Mouse (Mus musculus) thymus, postnatal 25 days (tissue): Measurements from ENCODE around the gene Gm28576.
"Not testable (repeated sequence)": the region's sequence is repeated elsewhere in the genome, so short reads cannot be mapped to it uniquely, and the experiment has no call there.

Experiments
- DNase-seq: peaks from one replicate; pipeline ENCODE4 v3.0.0; 2022

The Gm28576 gene

DNA sequence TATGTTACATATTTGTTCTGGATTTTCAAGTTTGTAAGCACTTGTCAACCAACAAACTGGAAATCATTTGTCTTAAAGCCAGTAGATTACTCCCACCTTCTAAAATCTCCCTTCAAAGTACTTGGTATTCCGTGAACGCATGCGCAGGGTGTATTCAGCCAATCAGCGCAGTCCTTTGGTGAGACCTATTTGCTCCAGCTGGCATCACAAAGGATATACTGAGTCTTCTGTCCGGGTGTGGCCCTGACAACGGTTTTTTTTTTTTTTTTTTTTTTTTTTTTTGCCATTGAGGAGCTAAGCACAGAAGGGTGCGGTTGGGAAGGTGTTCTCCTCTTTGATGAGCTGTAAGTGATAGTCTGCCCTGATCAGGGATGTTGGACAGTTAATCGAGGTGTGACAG lies at the start of gene Gm28576:
Gene Gm28576 (plus strand): TSS at position 301 of the 400 bp plus-strand sequence.
- not testable (repeated sequence) for DNase-seq
